Mouse (Mus musculus) gonadal fat pad, adult 2 months (tissue): ENCODE data around the gene Gm20388. TPM values are rescaled to one million over a fixed set of nuclear protein-coding genes. Genes with fewer than 3 reads are reported as not detected.

ENCODE experiments used
- DNase-seq: peaks from one replicate; pipeline ENCODE4 v3.0.0-alpha.2; 2012; ENCODE audit warnings: low read depth
- polyA plus RNA-seq: library from polyadenylated mRNA; depleted of rRNA; stranded (reverse); fragments of >200 nt; gene quantifications from 2 replicates; pipeline ENCODE4 v1.2.3, GENCODE M21; 2012

Gm20388 gene
- polyA plus RNA-seq, 1 experiment: 119 TPM

GRCm38 (mm10) chr8:121187491-121188364 lies 1277.1 kb downstream of the Gm20388 start:
- no peak for DNase-seq

- no peak for DNase-seq
These were observed 1278.4 kb downstream of the Gm20388 start for GRCm38 (mm10) chr8:121188994-121189393.

GRCm38 (mm10) chr8:121192451-121192850 lies 1281.8 kb downstream of the Gm20388 start:
- DNase-seq: no peak

- DNase-seq: no peak
These were observed 1285.3 kb downstream of the Gm20388 start for GRCm38 (mm10) chr8:121195970-121196369.

GRCm38 (mm10) chr8:121196726-121197668 lies 1286.4 kb downstream of the Gm20388 start:
- no peak for DNase-seq

- no peak for DNase-seq
These were observed 1289.4 kb downstream of the Gm20388 start for GRCm38 (mm10) chr8:121200069-121200468.

GRCm38 (mm10) chr8:121200979-121201378 lies 1290.3 kb downstream of the Gm20388 start:
- DNase-seq: no peak

GRCm38 (mm10) chr8:121201651-121202050 lies 1291.0 kb downstream of the Gm20388 start:
- no peak for DNase-seq

GRCm38 (mm10) chr8:121203612-121204376 lies 1293.2 kb downstream of the Gm20388 start:
- no peak for DNase-seq

- no peak for DNase-seq
These were observed 1296.5 kb downstream of the Gm20388 start for GRCm38 (mm10) chr8:121207171-121207570.

- no peak for DNase-seq
These were observed 1300.0 kb downstream of the Gm20388 start for GRCm38 (mm10) chr8:121210627-121211026.

GRCm38 (mm10) chr8:121213236-121213635 lies 1302.6 kb downstream of the Gm20388 start:
- DNase-seq: no peak

GRCm38 (mm10) chr8:121213651-121214050 lies 1303.0 kb downstream of the Gm20388 start:
- no peak for DNase-seq

GRCm38 (mm10) chr8:121214975-121215374 lies 1304.3 kb downstream of the Gm20388 start:
- no peak for DNase-seq

- no peak for DNase-seq
These were observed 1305.9 kb downstream of the Gm20388 start for GRCm38 (mm10) chr8:121216441-121216949.

- DNase-seq: no peak
These were observed 1307.8 kb downstream of the Gm20388 start for GRCm38 (mm10) chr8:121218486-121218885.

- DNase-seq: no peak
These were observed 1309.7 kb downstream of the Gm20388 start for GRCm38 (mm10) chr8:121220103-121220899.

- no peak for DNase-seq
These were observed 1314.1 kb downstream of the Gm20388 start for GRCm38 (mm10) chr8:121224709-121225108.

GRCm38 (mm10) chr8:121227756-121228155 lies 1317.1 kb downstream of the Gm20388 start:
- no peak for DNase-seq

- no peak for DNase-seq
These were observed 1318.3 kb downstream of the Gm20388 start for GRCm38 (mm10) chr8:121228892-121229291.

- no peak for DNase-seq
These were observed 1318.9 kb downstream of the Gm20388 start for GRCm38 (mm10) chr8:121229550-121229949.
